Mouse (Mus musculus) midbrain, postnatal 0 days (tissue): ENCODE data around the gene Lrrc74a. TPM values are rescaled to one million over a fixed set of nuclear protein-coding genes. Genes with fewer than 3 reads are reported as not detected.

Experiments used
- ATAC-seq: fragments of 200-750 bp; cut with Nextera tagmentation; 2 replicates; pipeline ENCODE4 v1.8.0; 2017; ENCODE audit warnings: moderate number of reproducible peaks, mild to moderate bottlenecking, moderate TSS enrichment, moderate library complexity; ENCODE audit not compliant: low FRiP score
- DNase-seq: peaks from one replicate; pipeline ENCODE4 v3.0.0-alpha.2; 2015; ENCODE audit warnings: low spot score
- H3K27ac ChIP-seq: fragments of 300-500 bp; sonication (generic); 2 replicates; pipeline ENCODE4 v1.5.1; 2014; ENCODE audit warnings: low read depth, mild to moderate bottlenecking, low read length, mixed read lengths
- H3K27me3 ChIP-seq: fragments of 300-500 bp; sonication (generic); 2 replicates; pipeline ENCODE4 v1.6.1; 2014; ENCODE audit warnings: low read length, control low read depth, mixed read lengths; ENCODE audit not compliant: insufficient read depth
- H3K36me3 ChIP-seq: fragments of 300-500 bp; sonication (generic); 2 replicates; pipeline ENCODE4 v1.6.1; 2014; ENCODE audit warnings: low read length, control low read depth, mixed read lengths; ENCODE audit not compliant: insufficient read depth
- H3K4me1 ChIP-seq: fragments of 300-500 bp; sonication (generic); 2 replicates; pipeline ENCODE4 v1.6.1; 2014; ENCODE audit warnings: mild to moderate bottlenecking, control low read depth, antibody characterized with exemption, low read length, mixed read lengths; ENCODE audit not compliant: insufficient read depth
- H3K4me2 ChIP-seq: fragments of 300-500 bp; sonication (generic); 2 replicates; pipeline ENCODE4 v1.6.1; 2014; ENCODE audit warnings: low read depth, mild to moderate bottlenecking, low read length, mixed read lengths; ENCODE audit not compliant: poor library complexity, severe bottlenecking
- H3K4me3 ChIP-seq: fragments of 300-500 bp; sonication (generic); 2 replicates; pipeline ENCODE4 v1.5.1; 2014; ENCODE audit warnings: low read depth, mild to moderate bottlenecking, low read length, moderate library complexity
- H3K9ac ChIP-seq: fragments of 300-500 bp; sonication (generic); replicated peaks from 2 replicates; pipeline ENCODE4 v1.6.1; 2014; ENCODE audit warnings: mild to moderate bottlenecking, low read length, moderate library complexity, mixed read lengths; ENCODE audit not compliant: poor library complexity, severe bottlenecking
- H3K9me3 ChIP-seq: fragments of 300-500 bp; sonication (generic); 2 replicates; pipeline ENCODE4 v1.6.1; 2016; ENCODE audit warnings: low read length, control low read depth
- CTCF ChIP-seq: IDR thresholded peaks from 2 replicates; pipeline ENCODE4 v1.5.1; 2016; ENCODE audit warnings: antibody characterized with exemption, mild to moderate bottlenecking
- whole genome bisulfite sequencing: fragments of 180-500 bp; shearing (Covaris S2); extraction: QIAGEN DNeasy Blood & Tissue Kit; methylation state at CpG from one replicate; pipeline ENCODE4 v1.1.7; 2014; 5-methylcytosine and 5-hydroxymethylcytosine counted together
- polyA plus RNA-seq: library from polyadenylated mRNA; unstranded; fragments of >200 nt; fragmentation: Nextera tagmentation; extraction: Ambion mirVana; gene quantifications from 2 replicates; pipeline ENCODE4 v1.2.1, GENCODE M21; 2015
- total RNA-seq: library from RNA; depleted of rRNA; stranded (reverse); fragments of >200 nt; gene quantifications from 2 replicates; pipeline ENCODE4 v1.2.3, GENCODE M21; 2014

Lrrc74a gene
- total and polyA plus RNA-seq, 2 experiments from 2014 or later, result not detected

GRCm38 (mm10) chr12:86767868-86768631 lies 33.9 kb downstream of the Lrrc74a start:
- ATAC-seq (no peak), DNase-seq (peak; percentile 80)
- Histone ChIP-seq H3K4me3 (no peak overlapping the region), H3K4me1 (0 out of 2 replicates have a peak, but pooled peaks cover 4% of the 10 kb centered on the region), H3K27me3 (no peaks in the 10 kb centered on the region), H3K9me3 (no peaks in the 10 kb centered on the region), H3K4me2 (no peak overlapping the region), H3K36me3 (no peaks in the 10 kb centered on the region), H3K27ac (no peak overlapping the region), H3K9ac (no peak overlapping the region)
- TF ChIP-seq CTCF, result peak; percentile 92
- WGBS, result 33% methylated on average over 20 of the region's 20 CpGs

- H3K4me1 ChIP-seq, result 0 out of 2 replicates have a peak, but pooled peaks cover 4% of the 10 kb centered on the region
- H3K36me3 ChIP-seq, result no peaks in the 10 kb centered on the region
- no peaks in the 10 kb centered on the region for H3K27me3 ChIP-seq
- H3K9ac ChIP-seq, result no peak overlapping the region
- TF ChIP-seq CTCF, result peak; percentile 95
- DNase-seq (peak; percentile 75), ATAC-seq (no peak)
- WGBS, result 31% methylated on average over 4 of the region's 4 CpGs
- H3K4me2 ChIP-seq, result no peak overlapping the region
- H3K9me3 ChIP-seq, result no peaks in the 10 kb centered on the region
- H3K4me3 ChIP-seq, result no peak overlapping the region
- no peak overlapping the region for H3K27ac ChIP-seq
Observed at GRCm38 (mm10) chr12:86768986-86769580, 34.9 kb downstream of the Lrrc74a start.

GRCm38 (mm10) chr12:86769819-86770218 lies 35.6 kb downstream of the Lrrc74a start:
- Histone ChIP-seq H3K9me3 (no peaks in the 10 kb centered on the region), H3K27me3 (no peaks in the 10 kb centered on the region), H3K36me3 (no peaks in the 10 kb centered on the region), H3K4me2 (no peak overlapping the region), H3K4me1 (0 out of 2 replicates have a peak, but pooled peaks cover 4% of the 10 kb centered on the region), H3K4me3 (no peak overlapping the region), H3K27ac (peak overlapping the region; percentile 26; the same call in 1 of the 2 replicates), H3K9ac (no peak overlapping the region)
- no peak for TF ChIP-seq CTCF
- no peak for ATAC-seq
- no peak for DNase-seq

GRCm38 (mm10) chr12:86770261-86770670 lies 36.1 kb downstream of the Lrrc74a start:
- Histone ChIP-seq H3K9ac (no peak overlapping the region), H3K4me3 (no peak overlapping the region), H3K9me3 (no peaks in the 10 kb centered on the region), H3K27me3 (no peaks in the 10 kb centered on the region), H3K27ac (peak overlapping the region; percentile 26; the same call in 1 of the 2 replicates), H3K36me3 (no peaks in the 10 kb centered on the region), H3K4me2 (no peak overlapping the region), H3K4me1 (0 out of 2 replicates have a peak, but pooled peaks cover 4% of the 10 kb centered on the region)
- TF ChIP-seq CTCF, result no peak
- WGBS, result 21% methylated on average over 4 of the region's 4 CpGs
- DNase-seq (peak; percentile 75), ATAC-seq (no peak)

DNA sequence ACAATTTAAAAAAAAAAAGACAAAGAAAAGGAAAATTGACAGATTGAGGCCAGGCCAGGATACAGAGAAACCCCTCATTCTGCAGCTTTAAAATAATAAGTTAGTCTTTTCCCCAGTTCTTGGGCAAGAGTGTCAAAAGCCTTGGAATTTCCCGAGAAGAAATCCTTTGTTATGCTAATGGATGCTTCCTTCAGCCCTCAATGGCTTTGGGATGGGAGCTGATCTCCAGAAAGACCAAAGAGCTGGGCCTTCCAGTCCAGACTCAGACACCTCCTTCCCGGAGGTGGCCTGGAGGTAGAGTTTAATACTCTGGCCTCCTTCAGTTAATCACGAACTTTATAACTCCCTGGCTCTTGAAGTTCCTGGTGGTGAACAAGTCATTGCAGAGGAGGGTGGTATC lies 36.8 kb downstream of the Lrrc74a start:
- TF ChIP-seq CTCF, result no peak
- no peaks in the 10 kb centered on the region for H3K9me3 ChIP-seq
- DNase-seq (no peak), ATAC-seq (no peak)
- H3K27ac ChIP-seq, result no peak overlapping the region
- no peaks in the 10 kb centered on the region for H3K36me3 ChIP-seq
- H3K4me3 ChIP-seq, result no peak overlapping the region
- H3K27me3 ChIP-seq, result no peaks in the 10 kb centered on the region
- H3K4me1 ChIP-seq, result 0 out of 2 replicates have a peak, but pooled peaks cover 4% of the 10 kb centered on the region
- WGBS, result 7% methylated on average over 3 of the region's 3 CpGs
- H3K9ac ChIP-seq, result no peak overlapping the region
- no peak overlapping the region for H3K4me2 ChIP-seq
